Mouse (Mus musculus): ENCODE results near the gene Ttll13.

The Ttll13 gene

GRCm38 (mm10) chr7:80214459-80214858 is 31.7 kb upstream of the Ttll13 start:
- no peak for DNase-seq (ENCODE audit: low read depth, low spot score)

GRCm38 (mm10) chr7:80215398-80215797 is 30.8 kb upstream of the Ttll13 start:
- peak; percentile 82 for DNase-seq (ENCODE audit: low read depth, low spot score)

GRCm38 (mm10) chr7:80216566-80216965 is 29.6 kb upstream of the Ttll13 start:
- no peak for DNase-seq (ENCODE audit: low read depth, low spot score)

- DNase-seq (ENCODE audit: low read depth, low spot score), result no peak
Measured at GRCm38 (mm10) chr7:80218666-80219065, 27.5 kb upstream of the Ttll13 start.

- no peak for DNase-seq (ENCODE audit: low read depth, low spot score)
Measured at GRCm38 (mm10) chr7:80220237-80220797, 25.9 kb upstream of the Ttll13 start.

- no peak for DNase-seq (ENCODE audit: low read depth, low spot score)
Measured at GRCm38 (mm10) chr7:80221179-80221750, 24.9 kb upstream of the Ttll13 start.

GRCm38 (mm10) chr7:80227065-80227464 is 19.1 kb upstream of the Ttll13 start:
- DNase-seq (ENCODE audit: low read depth, low spot score), result no peak

- no peak for DNase-seq (ENCODE audit: low read depth, low spot score)
Measured at GRCm38 (mm10) chr7:80230196-80230595, 16.0 kb upstream of the Ttll13 start.

GRCm38 (mm10) chr7:80231971-80232488 is 14.1 kb upstream of the Ttll13 start:
- DNase-seq (ENCODE audit: low read depth, low spot score), result no peak

- peak; percentile 99 for DNase-seq (ENCODE audit: low read depth, low spot score)
Measured at GRCm38 (mm10) chr7:80232489-80233029, 13.6 kb upstream of the Ttll13 start, which contains the start of the genes Cib1 and Gdpgp1. Gene Cib1, minus strand, starts transcription at chr7:80232813. Gene Gdpgp1, plus strand, starts transcription at chr7:80232865.

- DNase-seq (ENCODE audit: low read depth, low spot score), result no peak
Measured at GRCm38 (mm10) chr7:80233799-80234198, 12.4 kb upstream of the Ttll13 start.

- DNase-seq (ENCODE audit: low read depth, low spot score), result no peak
Measured at GRCm38 (mm10) chr7:80238542-80238941, 7.6 kb upstream of the Ttll13 start.

- no peak for DNase-seq (ENCODE audit: low read depth, low spot score)
Measured at GRCm38 (mm10) chr7:80241661-80242060, 4.5 kb upstream of the Ttll13 start.

- DNase-seq (ENCODE audit: low read depth, low spot score), result no peak
Measured at GRCm38 (mm10) chr7:80244851-80245250, 1.3 kb upstream of the Ttll13 start.

GRCm38 (mm10) chr7:80246859-80247258 is 683 bp downstream of the Ttll13 start:
- DNase-seq (ENCODE audit: low read depth, low spot score), result no peak

- no peak for DNase-seq (ENCODE audit: low read depth, low spot score)
Measured at GRCm38 (mm10) chr7:80252437-80252836, 6.3 kb downstream of the Ttll13 start.

- no peak for DNase-seq (ENCODE audit: low read depth, low spot score)
Measured at GRCm38 (mm10) chr7:80252886-80253285, 6.7 kb downstream of the Ttll13 start.

- DNase-seq (ENCODE audit: low read depth, low spot score), result no peak
Measured at GRCm38 (mm10) chr7:80255981-80256380, 9.8 kb downstream of the Ttll13 start.

- DNase-seq (ENCODE audit: low read depth, low spot score), result no peak
Measured at GRCm38 (mm10) chr7:80257706-80258105, 11.5 kb downstream of the Ttll13 start.

GRCm38 (mm10) chr7:80260625-80261371 is 14.6 kb downstream of the Ttll13 start, which contains the start of gene Ngrn:
Gene Ngrn, plus strand, starts transcription at chr7:80261215.
- peak; percentile 86 for DNase-seq (ENCODE audit: low read depth, low spot score)

- peak; percentile 12 for DNase-seq (ENCODE audit: low read depth, low spot score)
Measured at GRCm38 (mm10) chr7:80261372-80261990, 15.3 kb downstream of the Ttll13 start.

GRCm38 (mm10) chr7:80264606-80265005 is 18.4 kb downstream of the Ttll13 start:
- DNase-seq (ENCODE audit: low read depth, low spot score), result no peak
